Mouse (Mus musculus): ENCODE results near the gene Afdn. TPM values are rescaled to one million over a fixed set of nuclear protein-coding genes. Genes with fewer than 3 reads are reported as not detected.

Gene Afdn
- polyA plus RNA-seq (2012): 8.3 and 16.9 TPM in 2 replicates

GRCm38 (mm10) chr17:13759853-13760627 is at the start of gene Afdn:
TSS of gene Afdn (plus strand) at chr17:13760539.

GRCm38 (mm10) chr17:13761179-13761913 is 1.0 kb downstream of the Afdn start, which contains the start of gene Tcte2:
TSS of gene Tcte2 (minus strand) at chr17:13761825.

GRCm38 (mm10) chr17:13948073-13948472 is 187.7 kb downstream of the Afdn start, which contains the start of gene Gm7168:
TSS of gene Gm7168 (plus strand) at chr17:13948373.

Other genes starting within 250 kb of the Afdn start
- gene Tcte2, start 1.3 kb downstream of the Afdn start, polyA plus RNA-seq (2012): 0.18 TPM in 1 of 2 replicates, not detected in the other
- gene Gm7168, start 187.8 kb downstream of the Afdn start, polyA plus RNA-seq (2012): not detected in 2 replicates
- not detected in 2 replicates for gene Gm7356, start 243.2 kb downstream of the Afdn start, polyA plus RNA-seq (2012)